Mouse (Mus musculus): Measurements from ENCODE around the gene Pcgf5. TPM values are rescaled to one million over a fixed set of nuclear protein-coding genes. Genes with fewer than 3 reads are reported as not detected.
"Not testable (repeated sequence)": the region's sequence is repeated elsewhere in the genome, so short reads cannot be mapped to it uniquely, and the experiment has no call there.

Gene Pcgf5
- polyA plus RNA-seq, 1 experiment from 2014 or later = 17.0 TPM

GRCm38 (mm10) chr19:36451731-36452130 lies 103.6 kb downstream of the Pcgf5 start:
- Histone ChIP-seq H3K4me1 (ENCODE audit: control insufficient read depth, insufficient read depth, low read length) (no peaks in the 10 kb centered on the region), H3K9me3 (ENCODE audit: control insufficient read depth, low read length) (no peaks in the 10 kb centered on the region), H3K27ac (ENCODE audit: low read length) (no peak overlapping the region), H3K27me3 (replicated peaks; ENCODE audit: control insufficient read depth, insufficient read depth, low read length) (no peaks in the 10 kb centered on the region), H3K9ac (ENCODE audit: low read depth, low read length) (no peak overlapping the region), H3K4me3 (ENCODE audit: low read length) (no peak overlapping the region), H3K36me3 (ENCODE audit: control insufficient read depth, insufficient read depth, low read length) (no peaks in the 10 kb centered on the region), H3K4me2 (ENCODE audit: low read depth, low read length) (no peak overlapping the region)
- ATAC-seq = no peak
- WGBS = 45% methylated on average over 5 of the region's 5 CpGs

GRCm38 (mm10) chr19:36452210-36452609 lies 104.1 kb downstream of the Pcgf5 start:
- H3K9ac ChIP-seq (ENCODE audit: low read depth, low read length); H3K4me2 ChIP-seq (ENCODE audit: low read depth, low read length); H3K27me3 ChIP-seq (replicated peaks; ENCODE audit: control insufficient read depth, insufficient read depth, low read length); H3K27ac ChIP-seq (ENCODE audit: low read length); ATAC-seq; H3K36me3 ChIP-seq (ENCODE audit: control insufficient read depth, insufficient read depth, low read length); H3K4me1 ChIP-seq (ENCODE audit: control insufficient read depth, insufficient read depth, low read length); H3K4me3 ChIP-seq (ENCODE audit: low read length); H3K9me3 ChIP-seq (ENCODE audit: control insufficient read depth, low read length): not testable (repeated sequence)
- 65% methylated on average over 3 of the region's 3 CpGs for WGBS

- H3K27ac ChIP-seq (ENCODE audit: low read length) = no peak overlapping the region
- H3K9me3 ChIP-seq (ENCODE audit: control insufficient read depth, low read length) = no peaks in the 10 kb centered on the region
- H3K4me2 ChIP-seq (ENCODE audit: low read depth, low read length) = no peak overlapping the region
- no peak overlapping the region for H3K9ac ChIP-seq (ENCODE audit: low read depth, low read length)
- 77% methylated on average over 4 of the region's 4 CpGs for WGBS
- no peaks in the 10 kb centered on the region for H3K4me1 ChIP-seq (ENCODE audit: control insufficient read depth, insufficient read depth, low read length)
- H3K27me3 ChIP-seq (replicated peaks; ENCODE audit: control insufficient read depth, insufficient read depth, low read length) = no peaks in the 10 kb centered on the region
- H3K36me3 ChIP-seq (ENCODE audit: control insufficient read depth, insufficient read depth, low read length) = no peaks in the 10 kb centered on the region
- ATAC-seq = no peak
- no peak overlapping the region for H3K4me3 ChIP-seq (ENCODE audit: low read length)
Measured at GRCm38 (mm10) chr19:36453451-36453850, 105.3 kb downstream of the Pcgf5 start.

- no peaks in the 10 kb centered on the region for H3K9me3 ChIP-seq (ENCODE audit: control insufficient read depth, low read length)
- no peak overlapping the region for H3K4me2 ChIP-seq (ENCODE audit: low read depth, low read length)
- H3K27me3 ChIP-seq (replicated peaks; ENCODE audit: control insufficient read depth, insufficient read depth, low read length) = no peaks in the 10 kb centered on the region
- 19% methylated on average over 6 of the region's 6 CpGs for WGBS
- no peaks in the 10 kb centered on the region for H3K36me3 ChIP-seq (ENCODE audit: control insufficient read depth, insufficient read depth, low read length)
- H3K4me1 ChIP-seq (ENCODE audit: control insufficient read depth, insufficient read depth, low read length) = no peaks in the 10 kb centered on the region
- H3K4me3 ChIP-seq (ENCODE audit: low read length) = no peak overlapping the region
- ATAC-seq = no peak
- no peak overlapping the region for H3K27ac ChIP-seq (ENCODE audit: low read length)
- no peak overlapping the region for H3K9ac ChIP-seq (ENCODE audit: low read depth, low read length)
Measured at GRCm38 (mm10) chr19:36470106-36470505, 122.0 kb downstream of the Pcgf5 start.

GRCm38 (mm10) chr19:36471325-36471724 lies 123.2 kb downstream of the Pcgf5 start:
- Histone ChIP-seq H3K4me3 (ENCODE audit: low read length) (no peak overlapping the region), H3K27ac (ENCODE audit: low read length) (no peak overlapping the region), H3K9me3 (ENCODE audit: control insufficient read depth, low read length) (no peaks in the 10 kb centered on the region), H3K36me3 (ENCODE audit: control insufficient read depth, insufficient read depth, low read length) (no peaks in the 10 kb centered on the region), H3K4me2 (ENCODE audit: low read depth, low read length) (no peak overlapping the region), H3K4me1 (ENCODE audit: control insufficient read depth, insufficient read depth, low read length) (no peaks in the 10 kb centered on the region), H3K9ac (ENCODE audit: low read depth, low read length) (no peak overlapping the region), H3K27me3 (replicated peaks; ENCODE audit: control insufficient read depth, insufficient read depth, low read length) (no peaks in the 10 kb centered on the region)
- ATAC-seq = no peak
- WGBS = 93% methylated on average over 3 of the region's 3 CpGs

- no peak overlapping the region for H3K4me2 ChIP-seq (ENCODE audit: low read depth, low read length)
- H3K27me3 ChIP-seq (replicated peaks; ENCODE audit: control insufficient read depth, insufficient read depth, low read length) = no peaks in the 10 kb centered on the region
- no peaks in the 10 kb centered on the region for H3K9me3 ChIP-seq (ENCODE audit: control insufficient read depth, low read length)
- no peak overlapping the region for H3K27ac ChIP-seq (ENCODE audit: low read length)
- 95% methylated on average over 4 of the region's 4 CpGs for WGBS
- H3K36me3 ChIP-seq (ENCODE audit: control insufficient read depth, insufficient read depth, low read length) = no peaks in the 10 kb centered on the region
- no peak overlapping the region for H3K9ac ChIP-seq (ENCODE audit: low read depth, low read length)
- no peak overlapping the region for H3K4me3 ChIP-seq (ENCODE audit: low read length)
- ATAC-seq = no peak
- H3K4me1 ChIP-seq (ENCODE audit: control insufficient read depth, insufficient read depth, low read length) = no peaks in the 10 kb centered on the region
Measured at GRCm38 (mm10) chr19:36476596-36476995, 128.5 kb downstream of the Pcgf5 start.

GRCm38 (mm10) chr19:36477151-36477550 lies 129.0 kb downstream of the Pcgf5 start:
- H3K36me3 ChIP-seq (ENCODE audit: control insufficient read depth, insufficient read depth, low read length) = no peaks in the 10 kb centered on the region
- no peaks in the 10 kb centered on the region for H3K9me3 ChIP-seq (ENCODE audit: control insufficient read depth, low read length)
- no peaks in the 10 kb centered on the region for H3K4me1 ChIP-seq (ENCODE audit: control insufficient read depth, insufficient read depth, low read length)
- H3K9ac ChIP-seq (ENCODE audit: low read depth, low read length) = no peak overlapping the region
- H3K27me3 ChIP-seq (replicated peaks; ENCODE audit: control insufficient read depth, insufficient read depth, low read length) = no peaks in the 10 kb centered on the region
- WGBS = 45% methylated on average over 9 of the region's 9 CpGs
- no peak overlapping the region for H3K4me2 ChIP-seq (ENCODE audit: low read depth, low read length)
- ATAC-seq = no peak
- no peak overlapping the region for H3K27ac ChIP-seq (ENCODE audit: low read length)
- H3K4me3 ChIP-seq (ENCODE audit: low read length) = no peak overlapping the region

- Histone ChIP-seq H3K36me3 (ENCODE audit: control insufficient read depth, insufficient read depth, low read length) (no peaks in the 10 kb centered on the region), H3K4me2 (ENCODE audit: low read depth, low read length) (no peak overlapping the region), H3K27ac (ENCODE audit: low read length) (no peak overlapping the region), H3K4me3 (ENCODE audit: low read length) (no peak overlapping the region), H3K9me3 (ENCODE audit: control insufficient read depth, low read length) (no peaks in the 10 kb centered on the region), H3K9ac (ENCODE audit: low read depth, low read length) (no peak overlapping the region), H3K27me3 (replicated peaks; ENCODE audit: control insufficient read depth, insufficient read depth, low read length) (no peaks in the 10 kb centered on the region), H3K4me1 (ENCODE audit: control insufficient read depth, insufficient read depth, low read length) (no peaks in the 10 kb centered on the region)
- WGBS = 70% methylated on average over 5 of the region's 5 CpGs
- no peak for ATAC-seq
Measured at GRCm38 (mm10) chr19:36477684-36478083, 129.6 kb downstream of the Pcgf5 start.

- Histone ChIP-seq H3K27ac (ENCODE audit: low read length) (no peak overlapping the region), H3K4me3 (ENCODE audit: low read length) (no peak overlapping the region), H3K27me3 (replicated peaks; ENCODE audit: control insufficient read depth, insufficient read depth, low read length) (no peaks in the 10 kb centered on the region), H3K36me3 (ENCODE audit: control insufficient read depth, insufficient read depth, low read length) (no peaks in the 10 kb centered on the region), H3K4me2 (ENCODE audit: low read depth, low read length) (no peak overlapping the region), H3K4me1 (ENCODE audit: control insufficient read depth, insufficient read depth, low read length) (no peaks in the 10 kb centered on the region), H3K9ac (ENCODE audit: low read depth, low read length) (no peak overlapping the region), H3K9me3 (ENCODE audit: control insufficient read depth, low read length) (peaks cover 5% of the 10 kb centered on the region; the same call in 1 of the 2 replicates)
- ATAC-seq = no peak
- 80% methylated on average over 6 of the region's 6 CpGs for WGBS
Measured at GRCm38 (mm10) chr19:36490911-36491310, 142.8 kb downstream of the Pcgf5 start.

GRCm38 (mm10) chr19:36495555-36495954 lies 147.4 kb downstream of the Pcgf5 start:
- ATAC-seq = no peak
- no peaks in the 10 kb centered on the region for H3K27me3 ChIP-seq (replicated peaks; ENCODE audit: control insufficient read depth, insufficient read depth, low read length)

More at GRCm38 (mm10) chr19:36495555-36495954, 147.4 kb downstream of the Pcgf5 start:
- no peak overlapping the region for H3K4me3 ChIP-seq (ENCODE audit: low read length)
- WGBS = 64% methylated on average over 3 of the region's 3 CpGs
- H3K4me1 ChIP-seq (ENCODE audit: control insufficient read depth, insufficient read depth, low read length) = no peaks in the 10 kb centered on the region
- no peaks in the 10 kb centered on the region for H3K36me3 ChIP-seq (ENCODE audit: control insufficient read depth, insufficient read depth, low read length)
- H3K9ac ChIP-seq (ENCODE audit: low read depth, low read length) = no peak overlapping the region
- no peaks in the 10 kb centered on the region for H3K9me3 ChIP-seq (ENCODE audit: control insufficient read depth, low read length)
- H3K27ac ChIP-seq (ENCODE audit: low read length) = no peak overlapping the region
- H3K4me2 ChIP-seq (ENCODE audit: low read depth, low read length) = no peak overlapping the region
